Mouse (Mus musculus): Measurements from ENCODE around the gene Wdr20.

Gene Wdr20

DNA sequence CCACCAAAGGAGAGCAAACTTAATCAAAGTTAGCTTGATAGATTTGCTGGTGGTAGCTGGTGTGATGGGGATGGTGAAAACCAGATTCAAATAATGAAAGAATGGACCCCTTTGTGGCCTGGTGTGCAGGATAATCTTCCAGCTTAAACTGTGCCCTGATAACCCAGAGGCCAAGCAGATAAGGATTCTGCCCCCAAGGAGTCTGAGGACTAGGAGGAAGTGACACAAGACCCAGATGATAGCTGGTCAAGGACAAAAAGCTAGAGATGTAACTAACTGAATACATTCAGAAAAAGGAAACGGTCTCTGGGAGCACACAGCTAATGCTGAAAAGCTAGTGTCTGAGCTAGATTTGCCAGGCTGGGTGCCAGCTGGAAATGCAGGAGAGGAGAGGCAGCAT, 114.2 kb downstream of the Wdr20 start:
- DNase-seq (ENCODE audit: low spot score), result no peak

Data from c-Kit-positive CD71-positive TER-119-positive erythroid progenitor cells, embryonic 14.5 days (primary cell).